Mouse (Mus musculus): Measurements from ENCODE around the gene Zkscan17.
A peak's percentile ranks its signal among the peaks of the same experiment; 100 is the strongest.

Zkscan17 gene

GRCm38 (mm10) chr11:59460459-59460858, 66.1 kb downstream of the Zkscan17 start:
- no peak for DNase-seq (ENCODE audit: low read depth in 1 of 2, low spot score in 2 of 2)

DNA sequence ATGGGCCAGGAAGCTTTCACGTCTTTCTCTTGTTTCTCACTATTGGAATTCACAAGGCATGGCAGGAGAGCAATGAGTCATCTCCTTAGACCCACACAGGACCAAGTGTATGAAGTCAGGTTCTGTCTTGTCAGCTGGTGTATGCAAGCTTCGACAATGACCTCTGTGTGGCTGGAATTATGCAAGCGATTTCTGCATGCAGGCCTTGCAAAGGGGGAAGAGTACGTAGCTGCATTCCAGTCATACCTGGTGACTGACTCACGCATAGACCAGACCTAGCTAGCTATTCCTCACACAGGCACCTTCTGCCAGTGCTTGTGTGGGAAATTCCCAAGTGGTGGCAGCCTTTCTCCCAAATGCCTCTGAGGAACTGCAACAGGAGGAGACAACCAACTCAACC, 67.6 kb downstream of the Zkscan17 start:
- no peak for DNase-seq (ENCODE audit: low read depth in 1 of 2, low spot score in 2 of 2)

DNA sequence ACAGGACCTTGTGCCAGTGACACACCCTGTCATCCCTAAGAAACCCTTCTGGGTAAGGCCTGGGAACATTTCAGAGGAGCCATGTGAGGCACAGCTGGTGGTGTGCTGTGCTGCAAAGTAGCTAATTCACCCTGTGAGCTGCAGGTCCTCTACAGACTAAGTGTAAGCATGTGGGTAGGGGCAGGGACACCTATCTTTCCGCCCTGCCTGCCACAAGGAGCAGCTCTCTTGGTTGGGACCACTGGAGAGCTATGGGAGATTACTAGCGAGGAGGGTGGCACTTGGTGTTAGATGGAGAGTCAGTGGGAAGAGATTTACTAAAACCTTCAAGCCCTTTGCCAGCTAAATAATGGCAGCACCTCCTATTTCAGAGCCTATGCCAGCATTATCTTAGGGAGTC, 69.7 kb downstream of the Zkscan17 start:
- no peak for DNase-seq (ENCODE audit: low read depth in 1 of 2, low spot score in 2 of 2)

- no peak for DNase-seq (ENCODE audit: low read depth in 1 of 2, low spot score in 2 of 2)
These were observed 70.2 kb downstream of the Zkscan17 start for GRCm38 (mm10) chr11:59456346-59456745.

DNA sequence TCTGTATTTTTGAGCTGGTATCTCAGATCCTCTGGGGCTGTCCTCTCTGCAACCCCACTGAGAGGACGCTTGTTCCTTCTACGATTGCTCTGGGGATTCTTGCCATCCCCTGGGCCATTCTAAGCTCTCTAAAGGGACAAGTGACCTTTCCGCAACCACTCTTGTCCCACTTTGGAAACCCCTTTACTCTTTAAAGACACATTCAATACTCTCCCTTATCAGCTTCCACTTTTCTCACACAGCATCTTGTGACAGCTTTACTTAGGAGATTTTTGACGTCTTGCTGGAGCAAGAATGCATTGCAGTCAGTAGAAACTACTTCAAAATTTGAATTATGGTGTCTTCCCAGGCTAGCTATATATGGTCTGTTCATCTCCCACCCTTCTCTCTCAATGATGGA, 75.5 kb downstream of the Zkscan17 start, which contains the start of gene Snap47:
Snap47 (minus strand) TSS at position 101 of the 400 bp plus-strand sequence.
- DNase-seq (ENCODE audit: low read depth in 1 of 2, low spot score in 2 of 2), result no peak

DNA sequence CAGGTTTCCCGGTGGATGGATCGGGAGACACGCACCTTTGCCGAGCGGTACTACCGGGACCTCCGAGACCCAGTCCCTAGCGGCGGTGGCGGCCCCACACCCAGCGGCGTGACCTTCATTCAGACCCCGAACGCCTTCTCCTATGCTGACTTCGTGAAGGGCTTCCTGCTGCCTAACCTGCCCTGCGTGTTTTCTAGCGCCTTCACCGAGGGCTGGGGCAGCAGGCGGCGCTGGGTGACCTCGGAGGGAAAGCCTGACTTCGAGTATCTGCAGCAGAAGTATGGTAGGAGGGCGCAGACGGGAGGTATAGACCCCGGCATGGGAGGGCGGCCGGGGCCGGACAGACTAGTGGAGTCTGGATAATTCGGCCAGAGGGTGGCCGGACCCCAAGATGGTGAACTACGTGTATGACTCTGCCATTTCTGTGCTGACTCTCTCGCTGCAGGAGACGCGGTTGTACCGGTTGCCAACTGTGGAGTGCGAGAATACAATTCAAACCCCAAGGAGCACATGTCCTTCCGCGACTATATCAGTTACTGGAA, 76.2 kb downstream of the Zkscan17 start:
- no peak for DNase-seq (ENCODE audit: low read depth in 1 of 2, low spot score in 2 of 2)

DNA sequence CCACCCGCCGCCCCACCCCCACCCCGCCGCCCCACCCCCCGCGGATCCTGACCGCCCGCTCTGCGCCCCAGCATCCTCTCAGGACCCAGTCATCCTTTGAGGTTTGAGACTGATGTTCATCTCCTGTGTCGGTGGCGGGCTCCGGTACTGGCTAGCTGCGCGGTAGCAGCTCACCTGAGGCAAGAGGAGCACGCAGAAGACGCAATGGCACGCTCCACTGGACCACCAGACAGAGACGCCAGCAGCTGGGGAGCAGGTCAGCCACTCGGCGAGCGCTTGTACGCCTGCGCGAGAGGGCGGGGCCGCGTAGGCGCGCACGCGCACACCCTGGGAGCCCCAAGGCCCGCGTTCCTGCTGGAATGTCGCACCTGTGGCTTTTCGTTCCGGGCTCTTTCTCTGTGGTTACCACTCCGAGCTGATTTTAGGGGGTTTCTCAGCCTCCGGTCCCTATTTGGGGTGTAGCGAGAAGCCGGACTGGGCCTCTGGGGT, 76.8 kb downstream of the Zkscan17 start, which contains the start of gene Jmjd4:
Jmjd4 (plus strand) TSS at position 305 of the 489 bp plus-strand sequence.
- peak; percentile 14 to 66 for DNase-seq (ENCODE audit: low read depth in 1 of 2, low spot score in 2 of 2)

GRCm38 (mm10) chr11:59443102-59443501, 83.4 kb downstream of the Zkscan17 start:
- DNase-seq (ENCODE audit: low read depth in 1 of 2, low spot score in 2 of 2), result no peak

DNA sequence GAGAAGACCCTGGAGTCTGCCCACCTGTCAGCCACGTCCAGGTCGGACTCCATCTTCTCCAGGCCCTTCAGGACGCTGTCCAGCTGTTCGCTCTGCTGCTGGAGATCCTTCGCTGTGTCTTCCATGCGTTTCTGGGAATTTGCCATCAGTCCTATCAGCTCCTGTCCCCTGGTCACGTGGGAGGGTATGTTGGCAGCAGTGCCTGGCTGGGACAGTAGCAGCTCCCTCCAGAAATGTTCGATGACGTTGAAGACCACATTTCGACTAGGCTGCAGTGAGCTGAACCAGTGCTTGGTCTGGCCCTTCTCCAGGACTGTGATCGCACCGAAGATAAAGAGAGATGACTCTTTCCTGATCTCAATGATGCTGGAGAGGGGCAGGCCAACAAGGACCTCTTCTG, 88.6 kb downstream of the Zkscan17 start:
- no peak for DNase-seq (ENCODE audit: low read depth in 1 of 2, low spot score in 2 of 2)

Data from monocyte, adult 2 months (primary cell).